Mouse (Mus musculus): ENCODE results near the gene Mcat. TPM values are rescaled to one million over a fixed set of nuclear protein-coding genes. Genes with fewer than 3 reads are reported as not detected.

The Mcat gene
- polyA plus RNA-seq, 2 experiments = 32.9 to 42.7 TPM

GRCm38 (mm10) chr15:83571636-83572035 is 8.0 kb upstream of the Mcat start:
- H3K36me3 ChIP-seq (ENCODE audit: control insufficient read depth, insufficient read depth, low read length) = peaks cover 19% of the 10 kb centered on the region
- ATAC-seq (ENCODE audit: low FRiP score, low read depth) (no peak), DNase-seq (ENCODE audit: low spot score) (no peak)
- no peak overlapping the region for H3K4me3 ChIP-seq (replicated peaks; ENCODE audit: low read length)
- H3K9ac ChIP-seq (ENCODE audit: low read depth, low read length, severe bottlenecking) = no peak overlapping the region
- H3K9me3 ChIP-seq (ENCODE audit: control insufficient read depth, low read length) = no peaks in the 10 kb centered on the region
- no peaks in the 10 kb centered on the region for H3K27me3 ChIP-seq (ENCODE audit: control insufficient read depth, insufficient read depth, low read length)
- H3K4me2 ChIP-seq (replicated peaks; ENCODE audit: low read depth, low read length, severe bottlenecking) = no peak overlapping the region
- TF ChIP-seq POLR2A (IDR thresholded peaks at IDR 0.05; ENCODE audit: borderline replicate concordance, extremely low read depth, insufficient read depth, insufficient read length) = no peak
- no peaks in the 10 kb centered on the region for H3K4me1 ChIP-seq (ENCODE audit: control insufficient read depth, insufficient read depth, low read length)
- H3K27ac ChIP-seq (replicated peaks; ENCODE audit: low read depth, low read length) = no peak overlapping the region
- WGBS = 87% methylated on average over 5 of the region's 5 CpGs

DNA sequence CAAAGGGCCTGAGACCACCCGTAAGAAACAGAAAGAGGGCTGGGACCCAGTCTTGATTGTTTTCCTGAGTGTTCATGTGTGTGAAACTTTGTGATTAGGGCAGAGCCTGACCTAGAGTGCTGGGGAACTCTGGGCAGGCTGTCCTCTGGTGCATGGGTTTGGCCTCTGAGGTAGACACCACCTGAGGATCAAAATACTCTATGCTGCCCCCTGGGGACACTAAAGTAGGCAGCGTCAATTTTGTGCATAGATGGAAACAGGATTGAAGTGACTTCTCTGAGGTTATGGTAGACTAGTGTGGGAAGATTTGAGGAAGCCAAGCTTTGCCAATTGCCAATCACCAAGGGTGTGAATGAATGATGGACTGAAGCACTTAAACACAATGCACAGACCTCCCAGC is 7.1 kb upstream of the Mcat start:
- H3K27me3 ChIP-seq (ENCODE audit: control insufficient read depth, insufficient read depth, low read length) = no peaks in the 10 kb centered on the region
- WGBS = 55% methylated on average over 2 of the region's 2 CpGs
- H3K9ac ChIP-seq (ENCODE audit: low read depth, low read length, severe bottlenecking) = no peak overlapping the region
- no peaks in the 10 kb centered on the region for H3K4me1 ChIP-seq (ENCODE audit: control insufficient read depth, insufficient read depth, low read length)
- TF ChIP-seq POLR2A (IDR thresholded peaks at IDR 0.05; ENCODE audit: borderline replicate concordance, extremely low read depth, insufficient read depth, insufficient read length) = no peak
- DNase-seq (ENCODE audit: low spot score) = no peak
- no peak overlapping the region for H3K4me3 ChIP-seq (replicated peaks; ENCODE audit: low read length)
- ATAC-seq (ENCODE audit: low FRiP score, low read depth) = no peak
- no peaks in the 10 kb centered on the region for H3K9me3 ChIP-seq (ENCODE audit: control insufficient read depth, low read length)
- no peak overlapping the region for H3K4me2 ChIP-seq (replicated peaks; ENCODE audit: low read depth, low read length, severe bottlenecking)
- peaks cover 10% of the 10 kb centered on the region for H3K36me3 ChIP-seq (ENCODE audit: control insufficient read depth, insufficient read depth, low read length)
- H3K27ac ChIP-seq (replicated peaks; ENCODE audit: low read depth, low read length) = no peak overlapping the region

- ATAC-seq (ENCODE audit: low FRiP score, low read depth) (no peak), DNase-seq (ENCODE audit: low spot score) (no peak)
- Histone ChIP-seq H3K36me3 (ENCODE audit: control insufficient read depth, insufficient read depth, low read length) (peaks cover under 1% of the 10 kb centered on the region; the same call in 1 of the 2 replicates), H3K27ac (replicated peaks; ENCODE audit: low read depth, low read length) (no peak overlapping the region), H3K4me3 (replicated peaks; ENCODE audit: low read length) (no peak overlapping the region), H3K4me2 (replicated peaks; ENCODE audit: low read depth, low read length, severe bottlenecking) (no peak overlapping the region), H3K9me3 (ENCODE audit: control insufficient read depth, low read length) (no peaks in the 10 kb centered on the region), H3K9ac (ENCODE audit: low read depth, low read length, severe bottlenecking) (no peak overlapping the region), H3K4me1 (ENCODE audit: control insufficient read depth, insufficient read depth, low read length) (no peaks in the 10 kb centered on the region), H3K27me3 (ENCODE audit: control insufficient read depth, insufficient read depth, low read length) (no peaks in the 10 kb centered on the region)
- WGBS = 57% methylated on average over 11 of the region's 11 CpGs
- TF ChIP-seq POLR2A (IDR thresholded peaks at IDR 0.05; ENCODE audit: borderline replicate concordance, extremely low read depth, insufficient read depth, insufficient read length) = no peak
Measured at GRCm38 (mm10) chr15:83569682-83570081, 6.1 kb upstream of the Mcat start.

DNA sequence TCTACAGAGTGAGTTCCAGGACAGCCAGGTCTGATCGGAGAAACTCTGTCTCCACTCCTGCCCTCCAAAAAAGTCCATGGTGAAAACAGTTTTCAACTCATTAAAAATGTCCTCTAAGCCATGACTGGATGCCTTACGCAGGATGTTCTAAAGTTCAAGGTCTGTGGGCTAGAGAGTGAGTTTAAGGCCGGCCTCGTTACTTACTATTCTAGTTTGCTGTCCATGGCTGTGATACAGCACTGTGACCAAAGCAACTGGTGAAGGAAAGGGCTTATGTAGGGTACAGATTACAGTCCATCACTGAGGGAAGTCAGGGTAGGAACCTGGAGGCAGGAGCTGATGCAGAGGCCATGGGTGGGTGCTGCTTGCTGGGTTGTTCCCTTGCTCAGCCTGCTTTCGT is 5.0 kb upstream of the Mcat start:
- H3K27me3 ChIP-seq (ENCODE audit: control insufficient read depth, insufficient read depth, low read length) = no peaks in the 10 kb centered on the region
- DNase-seq (ENCODE audit: low spot score) (no peak), ATAC-seq (ENCODE audit: low FRiP score, low read depth) (no peak)
- peaks cover 8% of the 10 kb centered on the region; the same call in 1 of the 2 replicates for H3K4me1 ChIP-seq (ENCODE audit: control insufficient read depth, insufficient read depth, low read length)
- no peak overlapping the region for H3K4me3 ChIP-seq (replicated peaks; ENCODE audit: low read length)
- TF ChIP-seq POLR2A (IDR thresholded peaks at IDR 0.05; ENCODE audit: borderline replicate concordance, extremely low read depth, insufficient read depth, insufficient read length) = no peak
- no peaks in the 10 kb centered on the region for H3K9me3 ChIP-seq (ENCODE audit: control insufficient read depth, low read length)
- no peak overlapping the region for H3K9ac ChIP-seq (ENCODE audit: low read depth, low read length, severe bottlenecking)
- no peak overlapping the region for H3K4me2 ChIP-seq (replicated peaks; ENCODE audit: low read depth, low read length, severe bottlenecking)
- no peak overlapping the region for H3K27ac ChIP-seq (replicated peaks; ENCODE audit: low read depth, low read length)
- no peaks in the 10 kb centered on the region for H3K36me3 ChIP-seq (ENCODE audit: control insufficient read depth, insufficient read depth, low read length)
- 95% methylated on average over 5 of the region's 5 CpGs for WGBS

- Histone ChIP-seq H3K27me3 (ENCODE audit: control insufficient read depth, insufficient read depth, low read length) (no peaks in the 10 kb centered on the region), H3K4me3 (replicated peaks; ENCODE audit: low read length) (no peak overlapping the region), H3K36me3 (ENCODE audit: control insufficient read depth, insufficient read depth, low read length) (no peaks in the 10 kb centered on the region), H3K4me2 (replicated peaks; ENCODE audit: low read depth, low read length, severe bottlenecking) (no peak overlapping the region), H3K9me3 (ENCODE audit: control insufficient read depth, low read length) (no peaks in the 10 kb centered on the region), H3K27ac (replicated peaks; ENCODE audit: low read depth, low read length) (no peak overlapping the region), H3K9ac (ENCODE audit: low read depth, low read length, severe bottlenecking) (no peak overlapping the region), H3K4me1 (ENCODE audit: control insufficient read depth, insufficient read depth, low read length) (peaks cover 15% of the 10 kb centered on the region)
- ATAC-seq (ENCODE audit: low FRiP score, low read depth) = no peak
- 86% methylated on average over 3 of the region's 3 CpGs for WGBS
- DNase-seq (ENCODE audit: low spot score) = no peak
- TF ChIP-seq POLR2A (IDR thresholded peaks at IDR 0.05; ENCODE audit: borderline replicate concordance, extremely low read depth, insufficient read depth, insufficient read length) = no peak
Measured at GRCm38 (mm10) chr15:83567728-83568127, 4.1 kb upstream of the Mcat start.

GRCm38 (mm10) chr15:83566006-83566405 is 2.4 kb upstream of the Mcat start:
- Histone ChIP-seq H3K27me3 (ENCODE audit: control insufficient read depth, insufficient read depth, low read length) (no peaks in the 10 kb centered on the region), H3K4me1 (ENCODE audit: control insufficient read depth, insufficient read depth, low read length) (peaks cover 15% of the 10 kb centered on the region), H3K36me3 (ENCODE audit: control insufficient read depth, insufficient read depth, low read length) (no peaks in the 10 kb centered on the region), H3K4me3 (replicated peaks; ENCODE audit: low read length) (no peak overlapping the region), H3K9ac (ENCODE audit: low read depth, low read length, severe bottlenecking) (no peak overlapping the region), H3K9me3 (ENCODE audit: control insufficient read depth, low read length) (no peaks in the 10 kb centered on the region), H3K4me2 (replicated peaks; ENCODE audit: low read depth, low read length, severe bottlenecking) (no peak overlapping the region), H3K27ac (replicated peaks; ENCODE audit: low read depth, low read length) (no peak overlapping the region)
- 76% methylated on average over 5 of the region's 5 CpGs for WGBS
- no peak for DNase-seq (ENCODE audit: low spot score)
- TF ChIP-seq POLR2A (IDR thresholded peaks at IDR 0.05; ENCODE audit: borderline replicate concordance, extremely low read depth, insufficient read depth, insufficient read length) = no peak
- no peak for ATAC-seq (ENCODE audit: low FRiP score, low read depth)

Measured in limb, embryonic 14.5 days (tissue).